ENCODE assay signal across 14 mouse cellular contexts in genomic region chr15:59879311-59879710, GRCm38 (mm10).
DNase-seq lines count a peak whose midpoint lies in the region; ATAC-seq and TF ChIP-seq lines count a peak whose summit lies in the region.
"Had no signal": no experiment of that assay in that cellular context is flagged by ENCODE, and none has a peak within 500 bp of the region (broad histone marks: within the 10 kb centered on the region; RNA-seq: fewer than 3 reads in every experiment).

No protein-coding gene starts in this region.

- no peak for TF ChIP-seq CTCF in thymus, adult 2 months (IDR thresholded peaks at IDR 0.05; ENCODE audit: borderline replicate concordance, control insufficient read depth, extremely low read depth, insufficient read depth, low read length, poor library complexity)

- TF ChIP-seq POLR2A in thymus, adult 2 months (IDR thresholded peaks at IDR 0.05; ENCODE audit: control insufficient read depth, extremely low read depth, insufficient read depth, low read length, poor library complexity): no peak

- no peaks in the 10 kb centered on the region for H3K27me3 ChIP-seq in kidney, embryonic 16.5 days (ENCODE audit: insufficient read depth, low read length)
- no peaks in the 10 kb centered on the region for H3K27me3 ChIP-seq in thymus, adult 2 months (ENCODE audit: control insufficient read depth, insufficient read depth, low read length)
- H3K27me3 ChIP-seq: embryonic facial prominence, embryonic 12.5 days; hindbrain, embryonic 15.5 days; kidney, embryonic 15.5 days had no signal

- no peak overlapping the region for H3K9ac ChIP-seq in kidney, embryonic 16.5 days (replicated peaks; ENCODE audit: low read length)
- H3K9ac ChIP-seq: embryonic facial prominence, embryonic 12.5 days; hindbrain, embryonic 15.5 days; kidney, embryonic 15.5 days; liver, embryonic 14.5 days had no signal

- no peak overlapping the region for H3K4me3 ChIP-seq in kidney, embryonic 16.5 days (ENCODE audit: low read length)
- no peak overlapping the region for H3K4me3 ChIP-seq in thymus, adult 2 months (ENCODE audit: control insufficient read depth, insufficient read depth, low read length)
- H3K4me3 ChIP-seq: embryonic facial prominence, embryonic 12.5 days; hindbrain, embryonic 15.5 days; kidney, embryonic 15.5 days; limb, embryonic 10.5 days had no signal

- H3K4me1 ChIP-seq in kidney, embryonic 16.5 days (ENCODE audit: insufficient read depth, low read length): no peaks in the 10 kb centered on the region
- no peaks in the 10 kb centered on the region for H3K4me1 ChIP-seq in thymus, adult 2 months (replicated peaks; ENCODE audit: control insufficient read depth, insufficient read depth, low read length)
- H3K4me1 ChIP-seq: embryonic facial prominence, embryonic 12.5 days; kidney, embryonic 15.5 days; limb, embryonic 10.5 days had no signal

- no peaks in the 10 kb centered on the region for H3K36me3 ChIP-seq in kidney, embryonic 16.5 days (ENCODE audit: insufficient read depth, low read length)
- no peaks in the 10 kb centered on the region for H3K36me3 ChIP-seq in thymus, adult 2 months (ENCODE audit: control insufficient read depth, insufficient read depth, low read length)
- H3K36me3 ChIP-seq: embryonic facial prominence, embryonic 12.5 days; hindbrain, embryonic 15.5 days; kidney, embryonic 15.5 days; limb, embryonic 10.5 days had no signal

- 81% methylated on average over 4 of the region's 4 CpGs for WGBS in kidney, embryonic 16.5 days
- WGBS in thymus, adult 2 months: 67% methylated on average over 4 of the region's 4 CpGs

- no peak overlapping the region for H3K27ac ChIP-seq in kidney, embryonic 16.5 days (ENCODE audit: low read length)
- H3K27ac ChIP-seq in thymus, adult 2 months (ENCODE audit: control insufficient read depth, insufficient read depth, low read length): no peak overlapping the region
- H3K27ac ChIP-seq: embryonic facial prominence, embryonic 12.5 days; hindbrain, embryonic 15.5 days; kidney, embryonic 15.5 days; limb, embryonic 10.5 days; liver, embryonic 14.5 days had no signal

- DNase-seq in kidney, postnatal 4 days: peak; percentile 32 to 36
- peak; percentile 47 for DNase-seq in thymus, adult 2 months
- DNase-seq in thymus, postnatal 0 days (ENCODE audit: low spot score): no peak
- DNase-seq in lung, postnatal 14 days: peak; percentile 9
- no peak for DNase-seq in embryo, embryonic 9.5 days (ENCODE audit: extremely low spot score)
- DNase-seq: adrenal gland, postnatal 14 days; right cerebral cortex, postnatal 25 days had no signal

- ATAC-seq in kidney, embryonic 16.5 days (ENCODE audit: low FRiP score, low TSS enrichment): no peak
- ATAC-seq in activated CD4-positive, CD25-positive, alpha-beta regulatory T cell, adult 4 months: no peak

- H3K9me3 ChIP-seq in kidney, embryonic 16.5 days (ENCODE audit: low read length): peaks cover 4% of the 10 kb centered on the region; the same call in 1 of the 2 replicates
- H3K9me3 ChIP-seq: embryonic facial prominence, embryonic 12.5 days; hindbrain, embryonic 15.5 days; kidney, embryonic 15.5 days; limb, embryonic 10.5 days had no signal

- H3K4me2 ChIP-seq in kidney, embryonic 16.5 days (replicated peaks; ENCODE audit: low read depth, low read length): no peak overlapping the region
- H3K4me2 ChIP-seq: embryonic facial prominence, embryonic 12.5 days; hindbrain, embryonic 15.5 days; kidney, embryonic 15.5 days had no signal

Comparison
In these comparisons a context has a peak if more than half of its experiments do, and no peak if none do; other contexts are left out.
1. DNase-seq: peak in kidney, postnatal 4 days (2 of 2), thymus, adult 2 months (single experiment) and lung, postnatal 14 days (single experiment); none in thymus, postnatal 0 days (single experiment) and embryo, embryonic 9.5 days (single experiment).